Mouse (Mus musculus) fat pad, adult 2 months (tissue): ENCODE results near the gene Alox5.

Experiments
- DNase-seq: peaks from one replicate; pipeline ENCODE4 v3.0.0-alpha.2; 2011; ENCODE audit warnings: low read depth, low spot score; ENCODE audit errors: extremely low read depth

The Alox5 gene

DNA sequence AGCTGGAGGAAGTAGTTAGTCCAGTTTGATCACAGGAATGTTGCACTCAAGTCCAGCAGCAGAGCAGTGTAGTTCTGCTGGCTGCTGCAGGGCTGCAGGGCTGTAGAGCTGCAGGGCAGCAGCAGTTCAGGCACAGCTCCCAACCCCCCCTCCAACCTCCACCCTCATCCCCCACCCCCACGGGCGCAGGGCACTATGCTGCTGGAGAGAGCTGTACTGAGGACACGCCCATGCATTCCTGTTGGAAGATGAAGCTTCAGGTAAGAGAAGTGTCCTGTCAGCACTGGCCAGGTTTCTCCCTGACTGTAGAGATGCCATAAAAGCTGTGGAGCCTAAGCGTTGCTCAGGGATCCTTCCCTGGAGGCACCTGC is 74.9 kb downstream of the Alox5 start:
- DNase-seq: no peak

DNA sequence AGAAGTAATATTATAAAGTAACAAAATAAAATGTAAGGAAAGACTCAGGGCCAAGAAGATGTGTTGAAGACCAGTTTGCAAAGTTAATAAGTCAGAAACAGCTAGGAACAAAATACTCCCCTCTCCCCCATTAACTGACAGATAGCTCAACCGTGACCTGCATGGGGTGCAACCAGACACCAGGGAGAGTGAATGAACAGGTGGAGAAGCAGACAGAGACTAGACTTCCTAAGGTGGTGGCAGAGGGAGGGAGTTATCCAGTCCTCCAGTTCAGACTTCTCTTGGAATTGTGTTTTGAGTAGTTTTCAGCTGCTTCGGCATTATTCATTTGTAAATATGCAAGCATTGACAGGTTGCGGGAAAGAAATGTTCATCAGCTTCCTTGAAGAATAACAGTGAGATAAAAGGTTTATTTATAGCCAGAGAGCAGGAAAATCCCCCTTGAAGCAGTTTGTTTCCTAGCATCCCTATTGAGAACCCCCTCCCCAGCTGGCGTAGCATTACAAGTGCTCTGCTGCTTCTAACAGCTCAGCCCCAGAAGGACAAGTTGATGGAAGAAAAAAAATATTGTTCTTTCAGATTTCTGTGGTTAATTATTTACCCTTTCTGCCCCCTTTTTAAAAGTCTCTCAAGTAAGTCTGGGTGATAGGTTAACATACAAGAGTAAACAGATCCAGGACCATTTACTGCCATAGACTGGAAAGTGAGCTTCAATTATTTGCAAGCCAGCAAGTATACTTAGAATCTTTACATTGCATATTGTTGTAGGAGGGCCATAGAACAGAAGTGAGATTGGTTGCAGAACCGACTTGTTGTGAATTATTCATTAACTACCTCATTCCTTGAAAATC is 75.6 kb downstream of the Alox5 start:
- no peak for DNase-seq

DNA sequence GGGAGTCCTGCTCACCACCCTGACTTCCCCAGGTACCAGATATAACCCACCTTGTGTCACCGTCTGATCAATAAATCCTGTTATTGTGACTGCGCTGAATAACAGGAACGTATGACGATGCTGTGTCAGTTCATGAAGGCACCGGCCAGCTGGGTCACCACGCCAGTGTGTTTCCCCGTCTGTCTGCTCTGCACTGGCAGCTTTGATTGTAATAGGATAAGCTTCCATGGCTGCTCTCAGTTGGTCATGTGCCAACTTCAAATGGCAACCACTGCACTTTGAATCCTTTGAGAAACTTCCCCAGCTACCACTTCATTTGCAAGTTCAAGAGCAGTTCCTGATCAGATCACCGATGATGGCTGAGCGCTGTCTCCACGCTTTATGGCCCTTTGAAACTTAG is 77.4 kb downstream of the Alox5 start:
- no peak for DNase-seq

DNA sequence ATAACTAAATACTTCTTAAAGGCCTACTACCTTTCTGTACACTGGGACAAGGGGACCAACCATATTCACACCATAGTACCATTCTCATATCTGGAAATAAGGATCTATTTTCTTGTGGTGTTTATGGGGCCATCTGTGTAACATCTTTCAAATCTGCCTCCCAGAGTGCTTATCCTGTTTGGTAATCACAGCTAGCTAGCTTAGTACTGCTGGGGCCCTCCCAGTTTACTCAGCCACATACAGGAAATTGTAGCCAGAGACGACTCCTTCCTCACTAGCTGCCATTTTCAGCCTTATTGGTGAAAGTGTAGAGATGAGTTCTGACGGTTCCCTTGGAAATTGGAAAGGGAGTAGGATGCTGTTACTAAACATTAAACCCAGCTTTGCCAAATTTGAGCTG is 79.4 kb downstream of the Alox5 start:
- DNase-seq: no peak

DNA sequence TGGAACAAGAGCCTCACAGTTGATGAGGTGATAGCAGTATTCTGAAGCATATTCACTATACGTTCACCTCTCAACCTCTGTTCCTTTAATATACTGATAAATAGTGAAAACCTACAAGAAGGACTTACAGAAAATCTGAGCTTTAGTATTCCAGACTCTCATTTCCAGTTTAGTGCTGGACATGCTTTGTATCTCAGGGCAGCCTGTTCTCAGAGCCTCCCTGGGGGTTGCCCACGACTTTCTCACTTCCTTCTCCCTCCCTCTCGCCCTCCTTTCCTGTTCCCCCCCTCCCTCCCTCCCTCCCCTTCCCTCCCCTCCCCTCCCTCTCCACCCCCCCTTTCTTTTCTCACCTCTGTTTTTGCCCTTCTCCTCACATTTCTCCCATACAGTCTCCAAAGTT is 80.8 kb downstream of the Alox5 start:
- DNase-seq: no peak

DNA sequence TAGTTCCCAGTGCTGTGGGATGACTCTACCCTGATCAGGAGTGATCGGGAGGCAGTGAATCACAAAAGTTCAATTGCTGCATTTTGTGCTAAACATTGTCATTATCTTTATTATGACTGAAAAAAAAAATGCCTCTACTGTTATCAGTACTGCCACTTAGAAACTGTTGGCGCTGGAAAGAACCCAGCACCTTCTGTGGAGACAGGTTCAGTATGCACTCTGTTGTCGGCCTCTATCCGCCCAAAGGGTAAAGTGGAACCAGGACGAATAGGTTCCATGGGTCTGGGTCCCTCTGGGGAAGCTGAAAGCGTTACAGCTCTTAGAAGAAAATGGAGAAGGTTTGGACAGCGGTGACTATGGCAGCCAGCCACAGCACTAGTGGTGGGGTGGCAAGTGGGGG is 82.1 kb downstream of the Alox5 start:
- DNase-seq: no peak

DNA sequence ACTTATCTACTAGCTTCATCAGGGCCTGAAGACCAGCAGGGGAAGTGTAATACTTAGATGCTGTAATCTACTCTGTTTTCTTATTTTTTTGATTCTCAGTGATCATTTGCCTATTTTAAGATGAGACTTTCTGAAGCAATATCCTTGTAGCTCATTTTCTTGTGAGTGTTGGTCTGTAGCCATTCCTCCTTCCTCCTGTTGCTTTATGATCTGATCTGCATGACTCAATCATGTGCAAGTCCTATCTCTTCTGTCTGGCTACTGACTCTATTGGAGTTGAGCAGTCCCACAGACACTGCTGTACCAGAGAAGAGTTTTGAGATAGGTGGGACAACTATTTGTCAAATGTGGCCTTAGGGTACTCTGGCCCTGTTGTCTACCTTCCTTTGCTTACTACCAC is 86.4 kb downstream of the Alox5 start:
- DNase-seq: no peak

DNA sequence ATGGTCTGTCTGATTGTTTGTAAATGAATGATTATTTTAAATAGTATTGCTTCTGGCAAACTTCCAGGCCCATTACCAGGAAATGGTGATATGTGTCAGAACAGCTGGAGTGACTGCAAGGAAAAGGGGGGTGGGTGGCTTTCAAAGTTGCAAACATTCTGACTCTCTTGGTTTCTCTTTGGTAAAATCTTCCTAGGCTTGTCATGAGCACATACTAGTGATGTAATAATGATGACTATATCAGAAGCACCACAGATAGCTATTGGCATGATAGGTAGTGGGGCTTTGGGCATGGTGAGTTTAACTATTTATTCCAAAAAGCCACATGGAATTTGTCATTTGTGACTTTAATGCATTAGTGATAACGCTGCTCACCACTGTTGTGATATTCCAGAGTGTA is 86.8 kb downstream of the Alox5 start:
- no peak for DNase-seq

DNA sequence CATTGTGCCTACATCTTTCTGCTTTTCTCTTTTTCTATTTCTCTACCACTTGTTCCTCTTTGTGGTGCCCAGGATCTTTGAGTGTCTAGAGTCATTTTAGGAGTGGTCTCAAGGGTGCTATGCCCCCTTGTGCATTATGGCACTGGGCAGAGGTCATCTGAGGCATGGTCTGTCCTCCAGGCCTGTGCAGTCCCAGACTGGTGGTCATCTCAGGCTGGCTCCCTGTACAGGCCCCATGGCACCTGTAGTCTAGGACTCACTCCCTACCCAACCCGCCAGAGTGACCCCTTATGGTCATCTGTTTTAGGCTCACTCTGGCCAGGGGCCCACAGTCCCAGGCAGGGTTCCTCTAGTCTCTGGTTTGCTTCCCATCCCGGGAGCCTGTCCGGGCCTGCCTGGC is 89.5 kb downstream of the Alox5 start:
- no peak for DNase-seq

DNA sequence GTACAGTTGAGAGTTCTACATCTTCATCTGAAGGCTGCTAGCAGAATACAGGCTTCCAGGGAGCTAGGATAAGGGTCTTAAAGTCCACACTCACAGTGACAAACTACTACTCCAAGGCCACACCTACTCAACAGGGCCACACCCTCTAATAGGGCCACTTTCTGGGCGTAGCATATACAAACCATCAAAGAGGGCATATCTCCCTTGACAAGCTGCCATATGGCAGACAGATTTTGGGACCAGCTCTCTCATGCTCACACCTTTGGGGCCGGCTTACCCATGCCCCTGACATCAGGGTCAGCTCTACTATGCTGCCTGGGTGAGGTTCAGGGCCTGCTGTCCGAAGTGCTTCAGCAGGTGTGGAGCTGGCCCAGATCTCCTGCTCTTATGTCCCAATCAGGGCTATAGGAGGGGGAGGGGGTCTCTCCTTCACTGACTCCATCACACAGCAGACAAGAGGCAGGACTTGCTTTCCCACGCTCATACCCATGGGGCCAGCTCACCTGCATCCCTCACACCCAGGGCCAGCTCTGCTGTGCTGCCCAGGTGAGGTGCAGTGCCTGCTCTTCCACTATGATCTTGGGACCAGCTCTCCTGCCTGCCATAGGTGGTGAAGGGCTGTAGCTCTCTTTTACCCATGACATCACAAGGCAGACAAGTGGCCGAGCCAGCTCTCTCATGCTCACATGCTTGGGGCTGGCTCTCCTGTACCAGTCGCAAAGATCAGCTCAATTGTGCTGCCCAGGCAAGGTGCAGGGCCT is 90.6 kb downstream of the Alox5 start:
- no peak for DNase-seq

DNA sequence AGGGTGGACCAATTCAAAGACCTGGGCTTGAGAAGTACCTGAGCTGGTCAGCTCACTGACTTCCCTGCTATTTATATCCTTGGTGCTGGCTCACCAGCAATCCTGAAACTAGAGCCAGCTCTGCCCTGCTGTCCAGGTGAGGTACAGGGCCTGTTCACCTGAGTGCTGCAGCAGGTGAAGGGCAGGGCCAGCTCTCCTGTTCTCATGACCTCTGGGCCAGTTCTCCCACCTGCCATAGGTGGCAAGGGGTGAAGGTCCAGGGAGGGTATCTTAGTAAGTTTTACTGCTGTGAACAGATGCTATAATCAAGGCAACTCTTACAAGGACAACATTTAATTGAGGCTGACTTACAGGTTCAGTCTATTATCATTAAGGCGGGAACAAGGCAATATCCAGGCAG is 91.2 kb downstream of the Alox5 start:
- no peak for DNase-seq

DNA sequence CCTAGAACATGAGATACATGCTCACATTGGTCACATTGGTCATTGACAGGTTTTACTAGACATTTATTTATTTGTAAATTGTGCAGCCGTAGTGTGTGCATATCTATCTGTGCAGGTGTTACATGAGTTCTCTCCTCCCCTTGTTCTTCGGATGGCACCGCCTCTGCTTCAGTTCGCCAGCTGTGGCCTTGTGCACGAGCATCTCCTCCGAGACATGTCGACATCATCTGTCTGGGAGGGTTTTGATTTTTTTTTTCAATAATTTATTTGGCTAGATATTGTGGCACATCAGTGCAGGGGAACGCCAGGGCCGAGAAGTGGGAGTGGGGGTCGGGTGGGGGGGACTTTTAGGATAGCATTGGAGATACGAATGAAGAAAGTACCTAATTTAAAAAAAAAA is 93.0 kb downstream of the Alox5 start:
- DNase-seq: no peak

DNA sequence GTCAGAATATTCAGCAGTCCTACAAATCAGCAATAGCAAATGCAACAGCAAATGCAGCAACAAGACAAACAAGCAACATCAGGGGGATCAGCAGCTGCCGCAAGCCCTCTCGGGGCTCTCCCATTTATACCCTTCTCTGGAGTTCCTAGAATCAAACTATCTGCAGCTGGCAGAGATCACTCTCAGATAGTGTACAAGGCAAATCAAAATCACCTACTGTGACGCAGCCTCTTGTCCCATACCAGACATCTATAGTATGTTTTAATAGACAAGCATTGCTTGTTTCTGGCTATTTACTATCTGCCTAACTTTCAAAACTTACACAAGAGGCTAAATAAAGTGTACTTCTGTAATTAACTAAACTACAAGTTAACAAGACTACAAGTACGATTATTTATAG is 99.0 kb downstream of the Alox5 start:
- DNase-seq: no peak

DNA sequence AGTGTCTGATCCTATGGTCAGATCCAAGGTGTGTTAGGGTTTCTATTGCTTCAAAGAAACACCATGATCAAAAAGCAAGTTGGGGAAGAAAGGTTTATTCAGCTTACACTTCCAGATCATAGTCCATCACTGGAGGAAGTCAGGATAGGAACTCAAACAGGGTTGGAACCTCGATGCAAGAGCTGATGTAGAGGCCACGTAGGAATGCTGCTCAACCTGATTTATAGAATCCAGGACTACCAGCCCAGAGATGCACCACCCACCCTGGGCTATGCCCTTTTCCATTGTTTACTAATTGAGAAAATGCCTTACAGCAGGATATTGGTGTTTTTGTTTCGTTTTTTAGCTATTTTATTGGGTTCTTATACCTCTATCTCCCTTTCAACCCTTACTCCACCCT is 99.5 kb downstream of the Alox5 start:
- DNase-seq: no peak
